Mouse (Mus musculus) adrenal gland, adult (tissue): Measurements from ENCODE around the gene Timm13.

Experiments
- DNase-seq, 2 experiments: peaks; one replicate each; pipeline ENCODE4 v3.0.0; 2022 to 2023; ENCODE audit warnings: low spot score in 1 of 2; ENCODE audit not compliant: inconsistent age in 2 of 2

The Timm13 gene

GRCm38 (mm10) chr10:80900318-80901247, at the start of gene Timm13:
TSS of gene Timm13 (minus strand) at chr10:80900969.
- peak; percentile 99 for DNase-seq

- no peak for DNase-seq
These were observed 49.5 kb upstream of the Timm13 start for GRCm38 (mm10) chr10:80950314-80950713.

- DNase-seq: peak; percentile 82 to 84
These were observed 48.3 kb upstream of the Timm13 start for GRCm38 (mm10) chr10:80949081-80949480.

GRCm38 (mm10) chr10:80948570-80948969, 47.8 kb upstream of the Timm13 start:
- peak; percentile 69 to 72 for DNase-seq

- peak; percentile 78 to 79 for DNase-seq
These were observed 47.0 kb upstream of the Timm13 start for GRCm38 (mm10) chr10:80947802-80948201.

- no peak for DNase-seq
These were observed 46.1 kb upstream of the Timm13 start for GRCm38 (mm10) chr10:80946684-80947437.

- DNase-seq: no peak
These were observed 43.5 kb upstream of the Timm13 start for GRCm38 (mm10) chr10:80944231-80944630.

GRCm38 (mm10) chr10:80943701-80944100, 42.9 kb upstream of the Timm13 start:
- DNase-seq: peak; percentile 64 to 75

- no peak for DNase-seq
These were observed 42.1 kb upstream of the Timm13 start for GRCm38 (mm10) chr10:80942919-80943318.

GRCm38 (mm10) chr10:80940988-80941347, 40.2 kb upstream of the Timm13 start:
- DNase-seq: no peak

- peak; percentile 74 to 88 for DNase-seq
These were observed 39.7 kb upstream of the Timm13 start for GRCm38 (mm10) chr10:80940320-80940987.

- DNase-seq: peak; percentile 90 to 95
These were observed 38.9 kb upstream of the Timm13 start for GRCm38 (mm10) chr10:80939671-80940070.

- peak; percentile 53 to 67 for DNase-seq
These were observed 38.2 kb upstream of the Timm13 start for GRCm38 (mm10) chr10:80938831-80939550.

- peak in 1 of 2 experiments; percentile 68 for DNase-seq
These were observed 36.9 kb upstream of the Timm13 start for GRCm38 (mm10) chr10:80937646-80938045.

GRCm38 (mm10) chr10:80936810-80937164, 36.0 kb upstream of the Timm13 start:
- DNase-seq: no peak

- DNase-seq: peak; percentile 80 to 88
These were observed 35.5 kb upstream of the Timm13 start for GRCm38 (mm10) chr10:80936135-80936809.

- DNase-seq: peak in 1 of 2 experiments; percentile 40
These were observed 34.9 kb upstream of the Timm13 start for GRCm38 (mm10) chr10:80935698-80936097.

- peak in 1 of 2 experiments; percentile 38 for DNase-seq
These were observed 34.5 kb upstream of the Timm13 start for GRCm38 (mm10) chr10:80935241-80935640.

- DNase-seq: peak in 1 of 2 experiments; percentile 55
These were observed 33.6 kb upstream of the Timm13 start for GRCm38 (mm10) chr10:80934136-80934985.
